Mouse (Mus musculus): ENCODE results near the gene Frem3. TPM values are rescaled to one million over a fixed set of nuclear protein-coding genes. Genes with fewer than 3 reads are reported as not detected.
"Not testable (repeated sequence)": the region's sequence is repeated elsewhere in the genome, so short reads cannot be mapped to it uniquely, and the experiment has no call there.

The Frem3 gene
- polyA plus RNA-seq, 1 experiment: not detected

- Histone ChIP-seq H3K4me3 (no peak overlapping the region), H3K36me3 (ENCODE audit: control insufficient read depth, insufficient read depth) (peaks cover 63% of the 10 kb centered on the region), H3K27me3 (ENCODE audit: control insufficient read depth, insufficient read depth, insufficient read length) (no peaks in the 10 kb centered on the region), H3K4me2 (ENCODE audit: low read depth) (no peak overlapping the region), H3K79me2 (ENCODE audit: control insufficient read depth, insufficient read depth) (peaks cover 32% of the 10 kb centered on the region), H3ac (ENCODE audit: control insufficient read depth, insufficient read length) (no peak overlapping the region)
- TF ChIP-seq MAX (IDR thresholded peaks at IDR 0.05; ENCODE audit: low read depth): no peak
- no peak for TF ChIP-seq POLR2A (IDR thresholded peaks at IDR 0.05; ENCODE audit: insufficient read length, low read depth)
- TF ChIP-seq MYOD1 (IDR thresholded peaks at IDR 0.05; ENCODE audit: control insufficient read depth in 1 of 3, insufficient read length in 2 of 3, low read depth in 2 of 3): no peak
- TF ChIP-seq TCF3 (IDR thresholded peaks at IDR 0.05; ENCODE audit: insufficient read length, low read depth): no peak
- no peak for TF ChIP-seq TCF12 (IDR thresholded peaks at IDR 0.05; ENCODE audit: insufficient read depth, poor library complexity, severe bottlenecking)
- TF ChIP-seq MYOG (IDR thresholded peaks at IDR 0.05; ENCODE audit: control insufficient read depth in 1 of 3, insufficient read depth in 1 of 3, insufficient read length in 2 of 3, low read depth in 2 of 3): no peak
- no peak for TF ChIP-seq SRF (IDR thresholded peaks at IDR 0.05; ENCODE audit: control insufficient read depth, insufficient read length, low read depth)
- no peak for TF ChIP-seq POLR2AphosphoS2 (IDR thresholded peaks at IDR 0.05; ENCODE audit: insufficient read length, low read depth)
- TF ChIP-seq REST (IDR thresholded peaks at IDR 0.05; ENCODE audit: insufficient read depth, insufficient read length): no peak
- no peak for TF ChIP-seq E2F4 (IDR thresholded peaks at IDR 0.05; ENCODE audit: insufficient read depth)
- TF ChIP-seq CEBPB (IDR thresholded peaks at IDR 0.05; ENCODE audit: insufficient read depth, poor library complexity, severe bottlenecking): no peak
Measured at GRCm38 (mm10) chr8:80732326-80732725, 121.4 kb downstream of the Frem3 start.

- Histone ChIP-seq H3K27me3 (ENCODE audit: control insufficient read depth, insufficient read depth, insufficient read length) (no peaks in the 10 kb centered on the region), H3ac (ENCODE audit: control insufficient read depth, insufficient read length) (peak overlapping the region; percentile 89), H3K79me2 (ENCODE audit: control insufficient read depth, insufficient read depth) (peaks cover 34% of the 10 kb centered on the region), H3K4me2 (ENCODE audit: low read depth) (peak overlapping the region; percentile 93), H3K4me3 (peak overlapping the region; percentile 94), H3K36me3 (ENCODE audit: control insufficient read depth, insufficient read depth) (peaks cover 26% of the 10 kb centered on the region)
- no peak for TF ChIP-seq REST (IDR thresholded peaks at IDR 0.05; ENCODE audit: insufficient read depth, insufficient read length)
- no peak for TF ChIP-seq POLR2AphosphoS2 (IDR thresholded peaks at IDR 0.05; ENCODE audit: insufficient read length, low read depth)
- no peak for TF ChIP-seq SRF (IDR thresholded peaks at IDR 0.05; ENCODE audit: control insufficient read depth, insufficient read length, low read depth)
- no peak for TF ChIP-seq E2F4 (IDR thresholded peaks at IDR 0.05; ENCODE audit: insufficient read depth)
- no peak for TF ChIP-seq USF1 (IDR thresholded peaks at IDR 0.05; ENCODE audit: low read depth)
Measured at GRCm38 (mm10) chr8:80738046-80738387, 127.1 kb downstream of the Frem3 start.

DNA sequence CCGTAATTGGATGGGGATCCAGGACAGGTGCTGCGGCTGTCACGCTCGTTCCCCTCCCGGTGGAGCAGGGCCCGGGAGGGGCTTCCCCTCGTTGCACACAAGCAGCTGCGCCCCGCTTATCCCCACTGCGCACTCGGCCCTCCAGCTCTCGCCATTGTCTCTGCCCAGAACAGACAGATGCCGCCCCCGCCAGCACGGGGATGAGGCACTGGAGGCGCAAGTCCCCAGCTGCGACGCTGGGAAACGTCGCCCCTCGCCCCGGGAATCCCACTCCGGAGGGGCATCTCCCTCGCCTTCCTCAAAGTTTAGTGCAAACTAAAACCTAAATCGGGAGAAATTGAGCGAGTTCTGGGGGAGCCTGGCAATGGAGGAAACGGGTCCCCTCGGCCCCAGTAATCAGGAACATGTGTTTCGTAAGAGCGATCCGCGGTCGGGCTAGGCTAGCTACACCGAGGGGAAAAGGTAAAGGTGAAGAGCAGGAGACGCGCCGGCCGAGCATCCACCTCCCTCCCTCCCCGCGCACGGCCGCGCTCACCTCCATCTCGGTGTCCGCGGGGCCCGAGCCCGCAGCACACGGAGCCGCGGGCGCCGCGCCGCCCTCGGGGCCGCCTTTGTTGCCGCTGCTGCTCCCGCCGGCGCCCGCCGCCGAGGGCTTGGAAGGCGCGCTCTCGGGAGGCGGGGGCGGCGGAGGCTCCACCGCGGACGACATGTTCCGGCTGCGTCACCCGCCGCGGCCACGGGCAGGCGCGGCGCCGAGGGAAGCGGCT, 127.7 kb downstream of the Frem3 start:
- peak; percentile 19 for TF ChIP-seq POLR2A (IDR thresholded peaks at IDR 0.05; ENCODE audit: insufficient read length, low read depth)
- no peak for TF ChIP-seq TCF12 (IDR thresholded peaks at IDR 0.05; ENCODE audit: insufficient read depth, poor library complexity, severe bottlenecking)
- no peak for TF ChIP-seq E2F4 (IDR thresholded peaks at IDR 0.05; ENCODE audit: insufficient read depth)
- no peak for TF ChIP-seq USF1 (IDR thresholded peaks at IDR 0.05; ENCODE audit: low read depth)
- TF ChIP-seq POLR2AphosphoS2 (IDR thresholded peaks at IDR 0.05; ENCODE audit: insufficient read length, low read depth): no peak
- TF ChIP-seq MAX (IDR thresholded peaks at IDR 0.05; ENCODE audit: low read depth): no peak
- peak in 2 of 3 experiments; percentile 51 to 77 for TF ChIP-seq MYOD1 (IDR thresholded peaks at IDR 0.05; ENCODE audit: control insufficient read depth in 1 of 3, insufficient read length in 2 of 3, low read depth in 2 of 3)
- TF ChIP-seq CEBPB (IDR thresholded peaks at IDR 0.05; ENCODE audit: insufficient read depth, poor library complexity, severe bottlenecking): no peak
- TF ChIP-seq TCF3 (IDR thresholded peaks at IDR 0.05; ENCODE audit: insufficient read length, low read depth): no peak
- peak; percentile 4 to 74 (median 54) for TF ChIP-seq MYOG (IDR thresholded peaks at IDR 0.05; ENCODE audit: control insufficient read depth in 1 of 3, insufficient read depth in 1 of 3, insufficient read length in 2 of 3, low read depth in 2 of 3)
- no peak for TF ChIP-seq REST (IDR thresholded peaks at IDR 0.05; ENCODE audit: insufficient read depth, insufficient read length)
- TF ChIP-seq SRF (IDR thresholded peaks at IDR 0.05; ENCODE audit: control insufficient read depth, insufficient read length, low read depth): no peak
- Histone ChIP-seq H3K79me2 (ENCODE audit: control insufficient read depth, insufficient read depth) (peaks cover 34% of the 10 kb centered on the region), H3K4me2 (ENCODE audit: low read depth) (peak overlapping the region; percentile 93), H3K36me3 (ENCODE audit: control insufficient read depth, insufficient read depth) (peaks cover 23% of the 10 kb centered on the region), H3K4me3 (peak overlapping the region; percentile 94), H3ac (ENCODE audit: control insufficient read depth, insufficient read length) (peak overlapping the region; percentile 89), H3K27me3 (ENCODE audit: control insufficient read depth, insufficient read depth, insufficient read length) (no peaks in the 10 kb centered on the region)

GRCm38 (mm10) chr8:80739155-80739924, 128.5 kb downstream of the Frem3 start, which contains the start of gene Smarca5:
Smarca5 (minus strand) TSS chr8:80739497.
- TF ChIP-seq POLR2A (IDR thresholded peaks at IDR 0.05; ENCODE audit: insufficient read length, low read depth) (peak; percentile 80), REST (IDR thresholded peaks at IDR 0.05; ENCODE audit: insufficient read depth, insufficient read length) (peak; percentile 10), E2F4 (IDR thresholded peaks at IDR 0.05; ENCODE audit: insufficient read depth) (peak; percentile 13), POLR2AphosphoS2 (IDR thresholded peaks at IDR 0.05; ENCODE audit: insufficient read length, low read depth) (peak; percentile 88)
- H3K79me2 ChIP-seq (ENCODE audit: control insufficient read depth, insufficient read depth): peaks cover 30% of the 10 kb centered on the region

More at GRCm38 (mm10) chr8:80739155-80739924, 128.5 kb downstream of the Frem3 start, which contains the start of gene Smarca5:
- Histone ChIP-seq H3ac (ENCODE audit: control insufficient read depth, insufficient read length) (peak within 1 kb of the TSS; percentile 89), H3K36me3 (ENCODE audit: control insufficient read depth, insufficient read depth) (peaks cover 18% of the 10 kb centered on the region), H3K4me3 (peak within 1 kb of the TSS; percentile 94), H3K4me2 (ENCODE audit: low read depth) (peak within 1 kb of the TSS; percentile 93)
- H3K27me3 ChIP-seq (ENCODE audit: control insufficient read depth, insufficient read depth, insufficient read length): not testable (repeated sequence)

Measured in myocyte (in vitro differentiated cells).